Mouse (Mus musculus) frontal cortex, adult 2 months (tissue): ENCODE results near the gene Anp32a. TPM values are rescaled to one million over a fixed set of nuclear protein-coding genes. Genes with fewer than 3 reads are reported as not detected.

Source experiments
- DNase-seq, 2 experiments: peaks; one replicate each; pipeline ENCODE4 v3.0.0; 2022; ENCODE audit warnings: low spot score in 1 of 2; ENCODE audit errors: extremely low spot score in 1 of 2
- polyA plus RNA-seq: library from polyadenylated mRNA; depleted of rRNA; stranded (reverse); fragments of >200 nt; gene quantifications from 2 replicates; pipeline ENCODE4 v1.2.3, GENCODE M21; 2012

Gene Anp32a
- polyA plus RNA-seq, 1 experiment: 638 TPM

DNA sequence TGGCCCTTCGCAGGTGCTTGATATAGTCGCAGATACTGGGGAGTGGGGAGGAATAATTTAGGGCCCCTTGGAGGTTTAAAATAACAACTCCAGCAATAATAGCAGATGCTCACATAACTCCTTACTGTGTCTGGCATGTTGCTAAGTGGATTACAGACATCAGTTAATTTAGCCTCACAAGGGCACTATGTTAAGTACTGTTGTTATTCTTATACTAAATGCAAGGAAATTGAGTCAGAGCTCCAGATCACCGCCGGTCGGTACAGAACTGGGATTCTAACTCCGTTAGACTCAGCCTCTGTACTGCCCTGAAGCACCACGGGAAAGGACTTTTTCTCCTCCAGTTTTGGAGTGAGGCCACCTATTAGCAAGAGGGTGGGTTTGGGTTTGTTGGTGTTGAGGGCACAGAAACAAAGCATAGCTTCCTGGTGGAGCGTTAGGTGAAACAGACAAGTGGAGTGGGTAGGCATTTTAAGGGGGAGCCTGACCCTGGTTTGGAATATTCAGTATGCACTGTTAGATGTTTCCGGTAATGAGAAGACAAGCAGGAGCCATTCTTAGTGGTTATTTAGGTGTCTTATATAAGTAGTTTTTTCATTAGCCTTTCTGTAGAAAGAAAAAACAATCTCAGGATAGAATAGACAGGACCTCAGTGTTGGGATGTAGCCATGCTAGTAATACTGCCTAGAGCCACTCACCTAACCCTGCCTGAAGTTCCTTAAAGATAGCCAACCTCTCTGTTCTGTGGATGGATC, 4.7 kb downstream of the Anp32a start:
- no peak for DNase-seq

DNA sequence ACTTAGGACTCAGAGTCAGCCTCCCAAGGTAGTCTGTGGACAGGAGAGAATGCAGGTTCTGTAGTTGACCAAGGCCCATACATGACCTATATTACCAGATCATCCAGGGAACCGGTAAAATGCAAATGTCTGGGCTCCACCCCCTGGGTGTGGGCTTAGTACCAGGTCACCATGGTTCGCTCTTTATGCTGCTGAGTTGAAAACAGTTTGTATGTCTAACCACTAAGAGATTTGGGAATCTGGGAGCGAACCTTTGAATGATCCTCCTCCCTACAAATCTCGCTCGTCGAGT, 5.2 kb downstream of the Anp32a start:
- DNase-seq: no peak

DNA sequence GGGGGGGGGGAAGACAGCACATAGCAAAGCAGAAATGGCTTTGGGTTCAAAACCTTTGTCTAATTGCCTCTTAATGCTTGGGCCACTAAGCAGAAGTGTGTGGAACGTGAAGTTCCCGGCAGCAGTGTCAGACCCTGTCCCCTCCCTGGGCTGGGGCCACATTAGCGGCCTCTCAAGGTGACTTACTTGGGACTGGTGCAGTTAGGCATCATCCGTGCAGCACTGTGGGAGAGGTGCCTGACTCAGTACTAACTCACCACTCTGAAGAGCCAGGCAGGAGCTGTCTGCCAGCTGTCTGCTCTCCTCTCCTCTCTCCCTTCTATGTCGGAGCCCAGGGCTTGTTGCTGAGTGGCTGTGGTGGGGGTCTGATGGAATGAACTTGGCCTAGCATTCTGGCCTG, 6.1 kb downstream of the Anp32a start:
- DNase-seq: no peak

DNA sequence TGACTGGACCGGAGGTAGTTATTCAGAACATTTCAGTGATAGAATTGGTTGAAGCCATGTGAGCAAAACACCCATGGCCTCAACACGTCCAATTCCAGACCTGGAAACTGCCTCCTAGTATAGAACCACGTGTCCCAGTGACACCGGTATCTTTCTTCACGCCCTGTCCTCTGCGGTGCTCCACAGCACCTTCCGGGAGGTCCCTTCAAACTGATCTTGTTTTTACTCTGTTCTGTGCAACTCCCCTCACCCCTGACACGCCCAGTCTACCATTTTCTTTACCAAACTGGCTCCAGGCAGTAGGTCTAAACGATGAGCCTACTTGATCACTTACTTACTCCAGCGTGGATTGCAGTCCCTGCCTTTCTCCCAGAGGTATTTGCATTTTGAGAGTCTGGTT, 7.0 kb downstream of the Anp32a start:
- no peak for DNase-seq

DNA sequence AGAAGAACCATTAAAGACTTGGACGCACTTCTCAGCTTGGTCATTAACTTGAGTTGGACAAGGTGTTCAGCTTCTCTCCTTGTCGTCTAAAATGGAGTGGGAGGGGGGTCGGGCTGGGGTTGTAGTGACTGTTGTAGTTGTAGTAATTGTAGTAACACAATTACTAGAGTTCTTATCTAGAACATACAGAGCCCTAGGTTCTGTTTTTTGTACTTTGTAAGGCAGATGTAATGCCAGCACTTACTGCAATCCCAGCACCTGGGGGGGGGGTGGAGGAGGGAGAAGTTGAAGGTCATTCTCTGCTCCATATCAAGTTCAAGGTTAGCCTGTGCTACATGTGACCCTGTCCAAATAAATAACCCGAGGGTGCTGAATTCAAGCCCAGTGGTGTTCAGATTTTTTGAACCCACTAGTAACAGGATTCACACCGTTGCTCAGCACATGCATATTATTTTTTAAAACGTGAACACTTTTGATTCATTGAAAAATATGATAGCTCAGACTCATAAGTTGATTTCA, 7.4 kb downstream of the Anp32a start:
- DNase-seq: no peak

DNA sequence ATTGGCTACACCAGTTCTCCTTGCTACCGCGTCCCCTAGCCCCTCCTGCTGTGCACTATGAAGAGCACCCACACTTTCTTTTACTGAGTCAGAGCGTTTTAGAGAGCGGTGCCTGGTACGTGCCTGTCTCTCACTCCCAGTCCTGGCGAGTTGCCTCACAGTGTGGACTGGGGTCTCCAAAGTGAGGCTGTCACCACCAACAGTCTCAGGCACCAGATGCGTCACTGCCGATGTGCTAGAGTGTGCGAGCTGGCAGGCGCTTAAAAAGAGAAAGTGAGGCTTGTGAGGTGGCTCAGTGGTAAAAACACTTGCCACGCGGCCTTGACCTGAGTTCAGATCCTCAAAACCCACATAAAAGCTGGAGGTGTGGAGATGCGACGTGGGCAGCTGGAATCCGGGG, 8.2 kb downstream of the Anp32a start:
- DNase-seq: no peak

DNA sequence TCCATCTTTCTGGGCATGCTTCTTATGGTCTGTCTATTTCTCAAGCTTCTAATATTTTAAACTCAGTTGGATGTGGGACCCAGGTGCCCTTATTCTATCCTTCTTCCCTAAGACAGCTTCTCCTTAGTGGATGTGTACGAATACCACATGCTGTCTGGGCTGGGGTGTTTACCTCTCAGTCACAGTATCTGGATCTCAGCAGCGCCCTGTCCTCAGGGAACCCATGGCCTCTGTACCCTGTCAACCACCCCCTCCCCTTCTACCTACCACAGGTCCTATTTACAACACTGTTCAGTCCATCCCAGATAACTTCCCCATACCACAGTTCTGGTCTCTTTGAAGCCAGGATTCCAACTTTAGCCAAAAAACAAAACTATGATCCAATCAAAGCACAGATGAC, 9.6 kb downstream of the Anp32a start:
- no peak for DNase-seq

DNA sequence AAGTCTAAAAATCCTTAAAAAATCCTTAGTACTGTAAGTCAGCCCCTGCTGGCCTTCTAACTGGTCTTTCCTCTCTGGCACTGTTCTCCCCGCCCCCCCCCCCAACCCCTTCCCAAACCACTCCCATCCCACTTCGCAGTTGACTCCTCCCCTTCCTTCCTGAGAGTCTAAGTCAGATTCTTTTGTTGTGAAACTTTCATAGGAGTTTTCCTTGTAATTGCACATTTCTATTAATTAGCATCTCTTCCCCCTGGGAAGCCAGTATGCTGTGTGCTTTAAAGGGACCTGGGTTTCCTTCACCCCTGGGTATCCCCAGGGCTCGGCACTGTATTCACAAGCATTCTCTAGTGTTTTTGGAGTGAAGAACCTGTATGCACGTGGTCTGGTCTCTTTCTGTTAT, 10.1 kb downstream of the Anp32a start:
- no peak for DNase-seq

DNA sequence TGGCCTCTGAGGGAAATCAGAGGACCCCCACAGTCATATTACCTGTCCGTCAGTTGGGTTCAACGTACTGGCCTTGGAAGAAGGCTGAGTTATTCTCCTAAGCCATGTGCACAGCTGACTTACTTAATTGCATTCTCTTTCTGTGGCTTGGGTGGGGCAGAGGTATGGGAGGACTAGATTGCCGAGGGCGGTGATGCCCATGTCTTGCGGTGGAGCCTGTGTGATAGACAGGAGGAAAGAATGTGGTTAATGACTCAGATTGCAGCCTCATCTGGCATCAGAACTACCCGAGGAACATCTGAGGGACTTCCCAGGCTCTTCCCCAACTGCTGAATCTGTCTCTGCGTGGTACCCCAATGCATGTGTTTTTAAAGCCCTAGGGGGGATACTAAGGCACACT, 12.7 kb downstream of the Anp32a start:
- no peak for DNase-seq

DNA sequence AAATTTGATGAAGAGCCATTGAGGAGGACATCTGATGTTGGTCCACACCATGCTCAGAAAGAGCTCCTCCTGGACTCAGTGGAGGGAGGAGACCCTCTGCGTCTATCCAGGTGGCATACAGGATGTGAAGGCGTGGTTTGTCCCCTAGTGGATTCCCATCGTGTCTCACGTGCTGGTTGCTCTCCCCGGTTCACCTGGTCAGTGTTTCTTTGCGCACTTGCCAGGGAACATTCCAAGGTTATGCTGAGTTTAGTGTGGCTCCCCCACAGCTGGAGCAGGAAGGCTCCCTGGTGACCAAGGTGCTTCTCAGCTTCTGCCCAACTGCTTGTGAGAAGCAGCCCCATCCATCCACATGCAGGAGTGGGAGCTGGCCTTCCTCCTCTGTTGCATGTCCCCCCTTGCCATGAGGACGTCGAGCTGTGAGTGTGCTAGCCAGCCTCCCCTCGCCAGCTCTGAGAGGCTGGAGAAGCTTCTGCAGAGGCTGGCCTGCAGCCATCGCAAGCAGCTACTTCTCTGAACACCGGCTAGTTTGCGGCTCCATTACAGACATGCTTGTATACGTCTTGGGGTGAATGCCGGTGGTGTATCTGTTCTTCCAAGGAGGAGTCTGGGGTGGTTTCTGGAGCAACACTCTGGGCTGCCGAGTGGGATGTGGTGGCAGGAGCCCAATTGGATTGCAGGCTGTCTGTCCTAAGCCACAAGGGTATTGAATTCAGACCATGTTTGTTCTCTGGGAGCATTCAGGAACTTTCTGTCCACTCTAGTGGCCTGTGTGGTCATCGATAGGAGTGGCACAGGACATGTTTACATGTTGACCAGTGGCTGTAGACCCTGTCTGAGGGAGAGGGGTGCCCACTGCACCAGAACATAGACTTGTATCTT, 14.0 kb downstream of the Anp32a start:
- DNase-seq: no peak

DNA sequence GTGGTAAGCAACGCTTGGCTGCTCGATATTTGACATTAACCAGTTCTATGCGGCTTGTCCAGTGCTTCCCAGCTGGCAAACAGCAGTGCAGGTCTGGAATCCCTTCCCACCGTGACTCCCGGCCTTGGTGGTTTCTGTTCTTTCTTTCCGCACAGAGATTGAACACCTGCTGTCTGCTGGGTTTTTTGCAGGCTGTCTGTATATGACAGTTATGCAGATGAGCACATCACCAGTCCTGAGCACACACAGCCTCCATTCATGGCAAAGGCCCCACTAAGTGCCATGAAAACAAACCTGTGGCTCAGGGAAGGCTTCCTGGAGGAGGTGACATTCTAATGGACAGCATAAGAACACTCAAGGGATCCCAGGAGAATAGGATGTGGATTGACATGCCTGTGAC, 14.7 kb downstream of the Anp32a start:
- DNase-seq: no peak

DNA sequence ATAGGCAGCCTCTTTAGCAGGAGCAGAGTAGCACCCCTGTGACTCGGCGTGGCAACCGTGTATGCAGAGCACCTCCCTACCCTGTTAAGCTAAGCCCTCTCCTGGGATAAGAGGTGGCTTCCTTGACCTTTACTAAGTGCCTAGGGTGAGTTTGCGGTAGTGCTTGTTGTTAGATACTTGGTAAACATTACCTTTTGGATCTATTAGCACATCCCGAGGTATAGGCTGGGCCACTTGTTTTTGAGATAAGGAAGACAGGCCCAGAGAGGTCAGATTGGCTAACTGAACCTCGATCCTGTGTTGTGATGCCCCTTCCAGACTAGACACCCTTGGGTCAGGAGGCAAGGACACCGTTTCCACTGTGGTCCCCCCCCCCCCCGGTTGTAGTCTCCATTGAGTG, 16.5 kb downstream of the Anp32a start:
- no peak for DNase-seq

DNA sequence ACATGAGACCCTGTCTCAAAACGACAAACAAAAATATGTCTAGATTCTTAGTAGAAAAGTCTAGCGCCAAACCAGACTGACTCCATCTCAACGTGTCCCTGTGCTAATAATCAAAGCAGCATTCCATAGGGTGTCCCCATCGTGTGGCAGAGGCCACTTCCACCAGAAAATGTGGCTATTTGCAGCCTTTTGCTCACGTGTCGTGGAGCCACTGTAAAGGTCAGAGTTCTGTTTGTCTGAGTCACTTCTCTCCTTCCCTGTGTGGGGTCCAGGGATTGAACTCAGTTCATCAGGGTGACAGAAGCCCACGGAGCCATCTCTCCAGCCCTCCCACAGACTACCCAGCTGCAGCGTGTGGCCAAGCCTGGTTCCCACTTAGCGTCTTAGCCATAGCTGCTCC, 17.8 kb downstream of the Anp32a start:
- no peak for DNase-seq

DNA sequence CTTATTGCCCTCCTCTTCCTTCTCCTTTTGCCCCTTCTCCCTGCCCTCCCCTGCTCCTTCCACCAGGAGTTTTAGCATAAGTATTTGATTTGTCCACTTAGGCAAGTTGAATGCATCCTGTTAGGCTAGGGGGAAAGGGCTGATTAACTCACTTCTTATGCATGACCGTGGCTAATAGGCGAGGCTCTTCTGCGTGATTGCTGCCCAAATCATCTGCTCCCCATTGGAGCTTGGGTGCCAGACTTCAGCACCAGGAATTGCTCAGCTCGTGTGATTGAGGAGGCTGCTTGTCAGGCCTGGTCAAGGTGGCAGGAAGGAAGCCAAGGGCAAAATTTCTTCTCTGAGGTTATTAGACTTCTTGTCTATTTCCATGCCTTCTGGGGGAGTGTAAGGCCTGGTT, 19.8 kb downstream of the Anp32a start:
- DNase-seq: no peak

DNA sequence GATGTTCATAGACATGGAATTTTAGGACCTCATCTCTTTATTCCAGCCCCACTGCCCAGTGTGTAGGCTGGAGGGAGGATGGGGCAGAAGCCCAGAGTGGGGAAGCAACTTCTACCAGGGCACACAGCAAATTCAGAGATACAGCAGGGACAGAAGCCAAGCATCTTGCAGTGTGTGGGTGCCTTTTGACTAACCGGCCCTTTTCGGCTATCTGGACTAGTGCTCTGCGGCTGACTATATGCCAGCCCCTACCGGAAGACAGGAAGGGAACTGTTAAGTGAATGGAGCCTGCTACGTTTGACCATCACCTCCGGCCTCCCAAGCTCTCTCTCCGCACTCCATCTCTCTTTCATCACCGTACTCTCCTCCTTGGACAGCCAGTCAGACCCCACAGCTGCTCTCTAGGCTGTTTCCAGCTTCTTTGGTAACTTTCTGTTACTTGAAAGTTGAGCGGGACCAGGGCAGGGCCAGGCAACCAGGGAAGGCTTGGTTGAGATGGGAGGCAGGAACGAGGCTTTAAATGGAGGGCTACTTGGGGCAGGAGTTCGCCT, 21.8 kb downstream of the Anp32a start:
- DNase-seq: no peak

DNA sequence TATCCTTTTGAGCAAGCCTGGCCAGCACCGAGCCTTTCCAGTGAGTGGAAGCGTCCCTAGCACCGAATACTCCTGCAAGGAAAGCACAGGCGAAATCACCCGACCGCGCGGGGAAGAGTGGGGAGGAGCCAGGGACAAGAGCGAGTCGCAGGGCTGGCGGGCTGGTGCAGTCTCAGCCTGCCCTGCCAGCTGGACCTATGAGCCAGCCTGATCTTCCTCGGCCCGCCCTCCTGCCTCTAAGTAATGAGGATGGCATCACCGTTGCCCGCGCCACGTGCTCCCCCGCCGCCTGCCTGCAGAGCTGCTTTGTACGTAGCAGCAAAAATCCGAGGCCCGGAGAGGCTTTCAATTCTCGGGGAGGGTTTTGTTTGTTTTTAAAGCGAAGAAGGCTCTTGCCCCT, 22.5 kb downstream of the Anp32a start:
- peak; percentile 91 to 93 for DNase-seq

DNA sequence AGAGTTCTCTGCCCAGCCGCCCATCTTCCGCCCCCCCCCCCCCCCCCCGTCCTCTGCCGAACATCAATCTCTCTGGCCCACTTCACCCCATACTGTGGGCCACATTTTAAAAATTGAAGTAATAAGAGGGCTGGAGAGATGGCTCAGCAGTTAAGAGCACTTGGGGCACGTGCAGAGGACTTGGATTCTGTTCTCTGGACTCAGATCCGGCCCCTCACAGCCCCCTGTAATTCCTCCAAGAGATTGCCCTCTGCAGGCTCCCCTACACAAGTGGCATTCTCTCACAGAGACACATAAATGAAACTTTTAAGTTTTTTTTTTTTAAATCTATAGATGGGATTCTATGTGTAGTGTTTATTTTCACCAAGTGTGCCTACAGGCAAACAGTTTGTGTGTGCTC, 23.1 kb downstream of the Anp32a start:
- DNase-seq: no peak

DNA sequence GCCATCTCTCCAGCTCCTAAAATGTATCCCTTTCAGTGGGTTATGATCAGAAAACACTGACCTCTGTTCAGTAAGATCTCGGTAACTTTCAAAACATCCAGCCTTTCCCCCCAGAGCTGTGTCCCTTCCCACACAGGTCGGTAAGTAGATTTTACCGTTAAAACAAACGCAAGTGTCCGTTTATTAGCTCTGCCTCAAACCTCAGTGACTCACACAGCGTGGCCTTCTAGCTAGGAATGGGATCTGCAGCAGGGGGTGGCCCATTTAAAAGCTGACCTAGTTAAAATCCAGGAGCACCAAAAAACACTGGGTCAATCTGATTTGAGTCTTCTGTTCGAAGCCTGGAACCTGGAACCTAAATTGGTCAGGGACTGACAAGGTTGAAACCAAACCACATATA, 23.7 kb downstream of the Anp32a start:
- DNase-seq: no peak

DNA sequence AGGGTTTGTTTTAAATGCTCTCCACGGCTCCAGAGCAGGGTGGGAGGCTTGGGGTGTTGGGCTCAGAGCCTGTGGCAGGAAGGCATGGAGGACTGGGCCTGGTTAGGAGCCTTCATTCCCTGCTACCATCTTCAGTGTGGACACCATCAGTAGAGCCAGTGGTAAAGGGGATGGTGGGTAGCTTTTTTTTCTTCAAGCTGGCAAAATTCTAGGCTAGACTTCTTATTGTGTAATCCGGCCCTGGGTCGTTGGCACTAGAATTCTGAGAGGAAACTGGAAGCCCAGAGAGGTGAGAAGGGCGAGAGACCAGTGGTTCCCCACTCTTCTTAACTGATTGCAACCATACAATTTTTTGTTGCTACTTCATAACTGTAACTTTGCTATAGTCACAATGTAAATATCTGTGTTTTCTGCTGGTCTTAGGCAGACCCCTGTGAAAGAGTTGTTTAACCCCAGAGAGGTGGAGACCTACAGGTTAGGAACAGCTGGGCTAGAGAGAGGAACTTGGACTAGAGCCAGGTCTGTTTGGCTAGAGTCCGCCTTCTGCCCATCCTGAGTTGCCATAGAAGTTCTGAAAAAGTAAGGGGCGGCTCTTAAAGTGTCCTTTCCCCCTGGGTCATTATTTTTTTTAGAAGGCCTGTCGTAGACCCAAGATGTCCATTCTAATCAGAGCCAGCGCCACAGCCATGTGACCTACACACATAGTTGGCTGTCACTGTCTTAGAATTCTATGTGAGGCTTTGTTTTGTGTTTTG, 24.4 kb downstream of the Anp32a start:
- no peak for DNase-seq

DNA sequence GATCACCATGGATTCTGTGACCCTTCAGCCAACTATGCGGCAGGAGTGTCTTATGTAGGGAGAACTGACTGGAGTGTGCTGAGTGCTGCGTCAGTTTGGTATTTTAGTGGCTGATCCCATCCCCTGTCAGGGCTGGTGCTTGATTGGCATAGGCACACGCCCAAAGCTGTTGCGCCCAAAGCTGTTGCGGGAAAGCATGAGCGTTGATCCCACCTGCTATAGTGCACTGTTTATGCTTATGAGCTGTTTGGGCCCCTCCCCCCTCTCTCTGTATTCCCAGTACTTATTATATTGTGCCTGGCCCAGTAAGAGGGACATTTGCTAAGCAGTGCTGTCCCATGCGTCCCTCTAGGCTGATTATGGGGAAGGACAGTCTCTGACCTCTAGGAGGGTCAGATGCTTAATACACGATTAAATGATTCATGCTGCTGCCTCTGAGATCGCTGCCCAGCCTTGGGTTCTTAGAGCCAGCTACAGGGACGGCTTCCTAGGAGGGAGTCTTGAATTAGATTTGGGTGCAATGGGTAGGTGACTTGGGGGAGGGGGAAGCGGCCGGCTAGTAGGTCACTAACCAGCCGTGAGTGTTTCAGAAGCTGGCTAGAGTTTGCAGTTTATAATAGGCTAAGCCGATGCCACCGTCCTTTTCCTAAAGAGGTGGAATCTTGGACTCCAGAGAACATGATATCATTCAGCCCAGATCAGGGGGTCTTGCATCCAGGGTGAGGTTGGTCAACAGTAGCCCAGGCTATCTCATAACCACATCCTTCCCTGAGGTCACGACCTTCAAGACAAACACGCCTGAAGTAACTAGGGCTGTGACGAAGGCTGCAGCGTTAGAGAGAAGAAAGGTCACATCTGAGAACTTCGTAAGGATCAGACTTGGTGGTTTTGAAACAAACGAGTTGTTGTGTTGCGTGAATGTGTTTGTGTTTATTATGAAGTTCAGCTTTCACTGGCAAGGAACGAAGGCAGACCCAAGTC, 25.7 kb downstream of the Anp32a start:
- no peak for DNase-seq
